Mouse (Mus musculus): ENCODE measurements around the gene Zfp352.
A peak's percentile ranks its signal among the peaks of the same experiment; 100 is the strongest.
"Not testable (repeated sequence)": the region's sequence is repeated elsewhere in the genome, so short reads cannot be mapped to it uniquely, and the experiment has no call there.

The Zfp352 gene

DNA sequence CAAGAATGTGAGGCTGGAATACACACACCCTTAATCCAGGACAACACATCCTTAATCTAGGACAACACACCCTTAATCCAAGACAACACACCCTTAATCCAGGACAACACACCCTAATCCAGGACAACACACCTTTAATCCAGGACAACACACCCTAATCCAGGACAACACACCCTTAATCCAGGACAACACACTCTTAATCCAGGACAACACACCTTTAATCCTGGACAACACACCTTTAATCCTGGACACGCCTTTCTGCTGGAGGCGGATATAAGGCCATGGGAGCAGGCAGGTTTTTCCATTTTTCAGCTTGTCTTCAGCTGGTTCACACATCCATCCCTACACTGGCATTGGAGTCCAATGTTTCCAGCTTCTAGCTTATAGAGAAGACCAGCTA is at the start of gene Zfp352:
Gene Zfp352 (plus strand): TSS at position 301 of the 400 bp plus-strand sequence.
- no peak for DNase-seq (ENCODE audit: low spot score in 2 of 2)

DNA sequence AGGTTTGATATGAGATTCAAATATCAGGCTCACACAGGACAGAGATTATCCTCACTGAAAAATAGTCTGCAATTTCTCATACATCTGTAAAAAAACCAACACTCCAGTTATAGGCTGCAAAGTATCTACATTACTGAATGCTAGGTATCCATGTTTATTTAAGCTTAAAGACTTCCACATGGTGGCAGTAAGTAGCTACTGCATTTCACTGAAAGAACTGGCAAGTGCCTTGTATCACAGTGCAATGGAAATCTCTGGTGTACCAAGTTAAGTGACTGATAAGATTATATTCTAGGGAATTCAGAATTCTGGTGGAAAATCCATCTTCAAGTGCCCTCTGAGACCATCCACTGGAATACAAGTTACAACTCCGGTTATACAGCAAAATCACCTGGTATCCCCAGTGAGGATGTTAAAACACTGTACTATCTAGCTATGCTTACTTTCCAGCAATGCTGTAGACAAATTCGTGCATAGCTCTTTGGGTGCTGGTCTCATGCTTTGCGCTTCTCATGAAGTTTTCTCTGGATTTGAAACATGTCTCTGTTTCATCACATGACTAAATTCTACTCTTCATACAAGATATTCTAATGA is 47.6 kb upstream of the Zfp352 start:
- peak; percentile 8 to 15 for DNase-seq (ENCODE audit: low spot score in 2 of 2)

DNA sequence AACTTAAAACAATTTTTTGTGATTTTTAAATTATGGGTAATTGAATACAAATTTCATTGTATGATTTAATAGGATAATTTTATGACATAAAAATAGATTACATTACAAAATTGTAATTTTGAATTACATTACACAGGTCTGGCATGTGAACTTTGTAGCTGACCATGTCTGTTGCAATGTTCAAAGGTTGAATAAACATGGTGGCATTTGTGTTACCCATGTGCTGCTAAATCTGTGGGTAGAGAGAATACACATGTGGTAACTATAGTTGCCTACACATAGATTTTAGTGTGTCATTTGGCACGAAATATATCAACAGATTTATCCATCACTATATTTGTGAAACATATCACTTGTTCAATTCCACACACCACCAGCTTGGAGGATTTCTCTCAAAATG is 44.6 kb upstream of the Zfp352 start:
- no peak for DNase-seq (ENCODE audit: low spot score in 2 of 2)

DNA sequence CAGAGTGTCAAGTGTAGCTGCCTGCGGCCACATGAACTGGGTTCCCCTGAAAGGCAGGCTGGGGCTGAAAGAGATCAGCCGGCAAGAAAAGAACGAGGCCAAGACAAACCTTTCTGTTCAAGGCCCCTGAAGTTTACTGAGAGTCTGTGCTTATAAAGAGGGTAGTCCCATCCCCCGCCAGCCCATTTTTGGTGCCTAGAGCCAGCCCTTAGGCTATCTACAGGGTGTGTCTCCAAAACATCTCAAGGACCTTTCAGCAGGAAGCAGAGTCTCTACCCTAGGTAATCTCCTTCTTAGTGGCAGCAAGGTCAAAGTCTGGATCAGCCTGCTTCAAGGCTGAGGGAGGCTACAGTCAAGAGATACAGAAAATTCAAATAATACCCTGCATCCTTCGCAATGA is 15.2 kb upstream of the Zfp352 start:
- no peak for DNase-seq (ENCODE audit: low spot score in 2 of 2)

DNA sequence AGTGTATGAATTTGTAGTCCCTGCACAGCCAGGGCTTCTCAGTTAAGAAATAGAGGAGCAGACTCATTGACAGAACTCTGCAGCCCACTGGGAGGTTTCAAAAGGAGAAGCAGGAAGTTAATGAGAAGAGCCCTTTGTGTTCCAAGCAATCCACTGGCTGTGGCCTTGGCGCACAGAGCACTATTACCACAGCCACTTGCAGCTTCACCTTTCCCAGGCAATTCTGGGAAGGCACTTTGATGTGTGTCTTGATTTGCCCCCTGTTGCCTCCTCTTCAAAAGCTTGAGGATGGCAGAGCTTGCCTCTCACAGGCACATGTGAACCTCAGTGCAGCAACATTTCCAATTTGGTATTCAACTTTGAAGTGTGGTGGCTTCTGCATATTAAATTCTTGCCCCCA is 7.1 kb upstream of the Zfp352 start:
- DNase-seq (ENCODE audit: low spot score in 2 of 2): no peak

DNA sequence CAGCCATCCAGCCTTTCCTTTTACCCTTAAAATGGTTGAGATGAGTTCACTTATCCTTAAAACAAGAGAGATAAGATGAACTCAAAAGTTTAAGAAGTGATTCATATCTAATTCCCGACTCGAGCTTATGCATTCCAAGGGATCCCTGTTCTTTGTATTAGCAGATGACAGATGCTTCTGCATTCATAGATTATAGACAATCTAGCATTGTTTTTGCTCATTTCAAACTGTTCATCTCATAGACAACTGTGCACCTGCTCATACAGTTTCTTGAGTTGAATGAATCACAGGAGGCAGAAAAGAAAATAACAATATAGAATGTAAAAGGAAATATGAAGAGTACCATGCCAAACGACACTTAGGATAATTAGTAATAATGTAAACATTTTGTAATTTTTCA is 6.5 kb upstream of the Zfp352 start:
- DNase-seq (ENCODE audit: low spot score in 2 of 2): no peak

DNA sequence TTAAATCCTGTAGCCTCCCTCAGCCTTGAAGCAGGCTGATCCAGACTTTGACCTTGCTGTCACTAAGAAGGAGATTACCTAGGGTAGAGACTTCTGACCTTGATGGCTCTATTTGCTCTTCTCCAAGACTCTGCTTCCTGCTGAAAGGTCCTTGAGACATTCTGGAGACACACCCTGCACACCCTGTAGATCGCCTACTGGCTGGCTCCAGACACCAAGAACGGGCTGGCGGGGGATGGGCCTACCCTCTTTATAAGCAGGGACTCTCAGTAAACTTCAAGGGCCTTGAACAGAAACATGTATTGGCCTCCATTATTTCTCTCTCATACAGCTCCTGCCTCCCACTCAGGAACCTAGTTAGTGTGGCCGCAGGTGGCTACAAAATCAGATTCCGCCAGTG is 17.0 kb downstream of the Zfp352 start:
- DNase-seq (ENCODE audit: low spot score in 2 of 2): not testable (repeated sequence)

DNA sequence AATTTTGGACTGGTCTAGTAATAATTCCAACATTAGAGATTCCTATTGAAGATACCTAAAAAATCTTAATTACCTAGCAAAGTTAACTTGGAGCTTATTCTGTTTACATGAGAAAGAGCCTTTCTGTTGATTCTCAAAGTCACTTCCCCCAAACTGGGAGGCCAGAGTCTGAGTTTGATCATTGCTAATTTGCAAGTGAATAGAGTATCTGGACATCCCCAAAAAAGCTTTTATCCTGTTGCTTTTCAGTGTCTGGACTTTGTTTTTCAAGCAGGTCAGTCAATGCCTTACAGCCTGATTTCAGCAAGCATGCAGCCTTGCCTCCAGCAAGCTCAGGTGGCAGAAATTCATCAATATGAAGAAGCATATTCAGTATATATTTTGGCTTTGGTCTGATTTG is 51.2 kb downstream of the Zfp352 start:
- DNase-seq (ENCODE audit: low spot score in 2 of 2): no peak

Data from right cerebral cortex, adult 2 months (tissue).